Mouse (Mus musculus) bone marrow macrophage, adult 2 months (primary cell): Measurements from ENCODE around the gene Psap. TPM values are rescaled to one million over a fixed set of nuclear protein-coding genes. Genes with fewer than 3 reads are reported as not detected.

ENCODE experiments used
- H3K27ac ChIP-seq: 2 replicates; pipeline ENCODE4 v1.5.1; 2012; ENCODE audit warnings: low read depth, low read length; ENCODE audit not compliant: insufficient read depth
- H3K4me1 ChIP-seq: 2 replicates; pipeline ENCODE4 v1.6.1; 2012; ENCODE audit warnings: low read length; ENCODE audit not compliant: control insufficient read depth, insufficient read depth
- H3K4me3 ChIP-seq: 2 replicates; pipeline ENCODE4 v1.5.1; 2012; ENCODE audit warnings: mild to moderate bottlenecking, low read length, moderate library complexity; ENCODE audit not compliant: insufficient read depth
- CTCF ChIP-seq: IDR thresholded peaks from 2 replicates; pipeline ENCODE4 v1.5.1; 2012; ENCODE audit warnings: low read depth, mild to moderate bottlenecking, low read length, moderate library complexity
- POLR2A ChIP-seq: IDR thresholded peaks from 2 replicates; pipeline ENCODE4 v1.6.1; 2012; ENCODE audit warnings: mild to moderate bottlenecking, low read depth, low read length, borderline replicate concordance
- polyA plus RNA-seq: library from polyadenylated mRNA; stranded (reverse); fragments of >200 nt; gene quantifications from 2 replicates; pipeline ENCODE4 v1.2.4, GENCODE M21; 2012; ENCODE audit not compliant: missing spikeins, insufficient read depth, insufficient read length

The Psap gene
- polyA plus RNA-seq, 1 experiment, result 4,568 TPM

DNA sequence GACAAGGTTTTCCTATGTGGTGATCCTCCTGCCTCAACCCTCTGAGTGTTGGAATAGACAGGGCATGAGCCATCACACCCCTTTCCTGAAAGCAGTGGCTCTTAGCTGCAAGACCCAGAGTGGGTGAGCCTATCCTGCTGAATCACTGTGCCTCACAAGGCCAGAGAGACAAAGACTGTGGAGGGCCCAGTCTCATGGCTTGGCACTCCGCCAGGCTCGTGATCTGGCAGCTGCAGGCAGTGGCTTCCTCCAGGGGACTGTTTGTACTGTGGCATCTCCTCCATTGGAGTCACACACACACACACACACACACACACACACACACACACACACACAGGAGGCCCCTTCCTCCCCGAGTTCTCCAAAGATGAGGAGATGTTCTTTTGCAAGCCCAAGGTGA is 15.0 kb upstream of the Psap start:
- Histone ChIP-seq H3K4me1 (peaks cover 57% of the 10 kb centered on the region), H3K4me3 (no peak overlapping the region), H3K27ac (peak overlapping the region; percentile 97)
- TF ChIP-seq POLR2A (no peak), CTCF (no peak)

DNA sequence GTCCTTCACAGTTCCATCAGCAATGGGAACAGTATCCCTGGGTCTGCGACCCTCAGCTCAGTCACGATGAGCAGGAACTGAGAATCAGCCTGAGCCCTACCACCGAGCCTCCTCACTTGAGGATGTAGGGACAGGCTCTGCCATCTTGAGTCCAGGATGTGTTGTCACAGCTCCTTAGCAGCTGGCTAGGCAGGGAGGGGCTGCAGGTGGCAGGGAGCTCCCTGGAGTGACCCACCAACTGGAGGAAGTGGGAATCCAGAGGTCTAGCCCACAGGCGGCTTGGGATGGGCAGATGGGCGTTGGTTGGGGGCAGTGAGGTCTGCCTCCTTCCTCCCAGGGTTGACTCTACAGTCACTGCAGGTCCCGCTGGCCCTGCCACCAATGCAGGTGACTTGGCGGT is 14.1 kb upstream of the Psap start:
- H3K4me3 ChIP-seq, result no peak overlapping the region
- peak overlapping the region; percentile 85 for H3K27ac ChIP-seq
- TF ChIP-seq POLR2A (no peak), CTCF (no peak)
- H3K4me1 ChIP-seq, result peaks cover 57% of the 10 kb centered on the region

- TF ChIP-seq POLR2A (no peak), CTCF (no peak)
- no peak overlapping the region for H3K4me3 ChIP-seq
- H3K4me1 ChIP-seq, result peaks cover 55% of the 10 kb centered on the region
- H3K27ac ChIP-seq, result no peak overlapping the region
Measured at GRCm38 (mm10) chr10:60265252-60265651, 12.2 kb upstream of the Psap start.

DNA sequence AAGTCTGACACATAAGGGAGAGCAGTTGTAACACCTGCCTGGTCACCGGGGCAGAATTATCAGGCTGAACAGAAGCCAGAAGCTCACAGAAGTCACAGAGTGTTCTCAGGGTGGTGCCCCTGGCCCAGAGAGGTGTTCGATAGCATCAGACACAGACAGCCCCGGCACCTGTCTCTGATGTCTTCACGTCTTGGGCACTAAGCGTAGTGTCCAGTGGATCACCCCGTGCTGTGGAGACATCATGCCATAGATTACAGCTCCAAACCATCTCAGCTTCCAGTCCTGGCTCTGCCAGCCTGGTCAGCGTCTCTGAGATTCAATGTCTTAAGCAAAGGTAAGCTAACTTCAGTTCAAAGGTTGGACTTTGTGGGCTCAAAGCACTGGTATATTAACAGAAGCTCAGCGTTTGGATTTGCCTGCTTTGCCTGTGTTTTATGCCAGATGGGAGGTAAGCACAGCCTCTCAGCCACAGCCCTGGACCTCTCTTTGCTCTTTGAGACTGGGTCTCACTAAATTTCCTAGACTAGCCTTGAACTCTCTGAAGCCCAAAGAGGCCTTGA is 10.5 kb upstream of the Psap start:
- Histone ChIP-seq H3K27ac (no peak overlapping the region), H3K4me1 (peaks cover 49% of the 10 kb centered on the region), H3K4me3 (no peak overlapping the region)
- TF ChIP-seq CTCF, result no peak
- TF ChIP-seq POLR2A, result no peak

DNA sequence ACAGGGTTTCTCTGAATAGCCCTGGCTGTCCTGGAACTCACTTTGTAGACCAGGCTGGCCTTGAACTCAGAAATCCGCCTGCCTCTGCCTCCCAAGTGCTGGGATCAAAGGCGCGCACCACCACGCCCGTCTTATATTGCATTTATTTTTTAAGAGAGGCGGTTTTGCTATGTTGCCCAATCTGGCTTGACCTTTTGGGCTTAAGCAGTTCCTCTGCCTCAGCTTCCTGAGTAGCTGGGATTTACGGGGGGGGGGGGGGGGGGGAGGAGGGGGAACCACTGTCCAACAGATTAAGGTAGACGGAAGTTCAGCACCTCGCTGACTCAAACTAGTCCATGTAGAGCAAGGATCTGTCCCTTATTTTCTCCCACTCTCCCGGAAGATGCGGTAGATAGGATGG is 8.7 kb upstream of the Psap start:
- Histone ChIP-seq H3K27ac (peak overlapping the region; percentile 98), H3K4me1 (peaks cover 48% of the 10 kb centered on the region), H3K4me3 (peak overlapping the region; percentile 31; the same call in 1 of the 2 replicates)
- TF ChIP-seq POLR2A, result no peak
- TF ChIP-seq CTCF, result no peak

DNA sequence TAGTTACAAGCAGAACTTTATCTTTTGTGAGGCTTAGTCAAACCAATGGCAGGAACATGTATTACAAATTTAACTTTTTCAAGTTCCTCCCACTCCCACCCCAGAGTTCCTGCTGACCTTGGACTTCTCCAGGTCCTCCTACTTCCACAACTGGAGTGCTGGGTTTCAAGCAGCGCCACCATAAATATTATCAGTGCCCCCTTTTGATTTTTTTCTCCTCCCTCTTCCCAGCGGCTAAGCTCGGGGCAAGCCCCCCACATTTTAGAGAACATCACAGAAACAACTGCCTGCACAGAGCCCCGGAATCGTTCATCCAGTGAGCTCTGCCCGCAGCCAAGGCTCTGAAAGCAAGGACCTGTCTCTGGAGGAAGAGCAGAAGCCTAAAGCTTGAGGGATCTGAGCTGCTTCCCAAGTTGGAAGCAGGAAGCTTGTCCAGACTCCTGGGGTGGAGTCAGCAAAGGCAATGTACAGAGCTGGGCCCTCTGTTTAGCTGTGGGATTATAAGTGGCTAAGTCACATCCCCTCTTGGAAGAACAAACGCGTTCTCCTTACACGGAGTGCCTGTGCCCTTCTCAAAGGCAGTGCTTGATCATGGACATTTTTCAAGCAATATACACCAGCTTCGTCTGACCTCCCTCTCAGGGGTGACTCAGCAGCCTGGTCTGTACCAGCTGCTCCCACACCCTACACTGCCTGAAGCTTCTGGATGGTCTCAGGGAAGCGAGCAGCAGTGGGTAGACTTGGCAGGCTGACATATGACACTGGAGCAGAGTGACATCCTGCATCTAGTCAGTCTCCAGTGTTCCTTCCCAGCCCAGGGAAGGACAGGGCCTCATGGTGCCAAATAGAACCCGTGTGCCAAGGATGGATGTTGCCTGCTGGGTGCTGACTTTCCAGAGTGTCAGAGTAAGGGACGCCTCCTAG is 8.0 kb upstream of the Psap start:
- Histone ChIP-seq H3K27ac (peak overlapping the region; percentile 98), H3K4me3 (peak overlapping the region; percentile 31), H3K4me1 (peaks cover 50% of the 10 kb centered on the region)
- TF ChIP-seq POLR2A (no peak), CTCF (no peak)

DNA sequence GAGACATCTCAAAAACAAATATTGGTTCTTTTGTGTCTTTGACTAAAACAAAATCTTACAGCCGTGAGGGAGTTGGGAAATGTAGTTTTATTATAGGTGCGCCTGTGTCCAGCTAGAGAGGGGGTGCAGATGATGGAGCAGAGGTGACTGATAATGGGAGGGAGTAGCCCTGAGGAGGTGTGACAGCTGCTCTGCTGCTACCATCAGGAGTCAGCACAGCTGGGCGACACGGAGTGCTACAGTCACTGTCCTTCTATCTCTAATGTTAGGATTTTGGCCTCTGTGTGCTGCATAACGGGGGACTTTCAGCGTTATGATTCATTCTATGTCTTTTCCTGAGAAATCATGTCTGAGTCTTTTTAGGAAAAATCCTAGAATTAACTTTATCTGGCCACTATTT is 6.4 kb upstream of the Psap start:
- Histone ChIP-seq H3K27ac (no peak overlapping the region), H3K4me1 (peaks cover 61% of the 10 kb centered on the region), H3K4me3 (no peak overlapping the region)
- no peak for TF ChIP-seq CTCF
- no peak for TF ChIP-seq POLR2A

DNA sequence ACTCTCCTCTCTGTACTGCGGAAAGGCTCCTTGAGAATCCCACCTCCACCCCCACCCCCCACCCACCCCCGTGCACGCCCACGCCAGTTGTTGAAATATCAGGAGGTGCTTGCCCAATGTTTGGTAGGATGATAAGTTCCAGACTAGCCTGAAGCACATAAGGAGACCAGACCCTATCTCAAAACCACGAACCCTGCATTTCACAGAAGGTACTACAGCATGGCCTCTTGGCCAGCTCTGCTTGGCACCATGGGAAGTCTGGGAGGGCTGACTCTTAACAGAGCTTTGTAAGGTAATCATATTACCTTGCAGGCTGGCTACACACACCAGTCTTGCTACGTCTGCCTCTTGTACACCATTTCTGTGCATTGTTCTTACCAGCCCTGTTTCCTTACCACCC is 5.2 kb upstream of the Psap start:
- H3K27ac ChIP-seq, result peak overlapping the region; percentile 99
- H3K4me3 ChIP-seq, result no peak overlapping the region
- TF ChIP-seq POLR2A, result no peak
- TF ChIP-seq CTCF, result no peak
- peaks cover 72% of the 10 kb centered on the region for H3K4me1 ChIP-seq

GRCm38 (mm10) chr10:60273382-60273781 is 4.0 kb upstream of the Psap start:
- TF ChIP-seq CTCF (no peak), POLR2A (no peak)
- Histone ChIP-seq H3K4me3 (peak overlapping the region; percentile 36), H3K27ac (peak overlapping the region; percentile 99), H3K4me1 (peaks cover 60% of the 10 kb centered on the region)

DNA sequence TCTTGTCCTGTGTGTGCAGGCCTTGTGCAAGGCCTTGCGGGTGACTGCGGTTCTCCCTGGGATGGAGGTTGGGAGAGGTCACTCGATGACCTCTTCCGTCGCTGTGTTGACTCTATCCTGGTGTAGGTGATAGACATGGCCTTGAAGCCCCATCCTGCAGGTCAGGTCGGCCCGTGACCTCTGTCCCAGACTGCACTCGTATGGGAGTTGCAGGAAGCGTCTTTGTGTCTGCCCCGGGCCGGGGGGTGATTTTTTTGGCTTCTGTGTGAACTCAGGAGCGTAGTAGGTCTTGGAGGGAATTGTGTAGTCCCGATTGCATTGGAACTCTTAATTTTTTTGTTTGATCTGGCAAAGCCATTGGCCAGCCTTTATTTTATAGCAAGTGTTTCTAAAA is 576 bp downstream of the Psap start:
- TF ChIP-seq POLR2A (no peak), CTCF (no peak)
- peaks cover 32% of the 10 kb centered on the region for H3K4me1 ChIP-seq
- peak overlapping the region; percentile 98 for H3K27ac ChIP-seq
- peak overlapping the region; percentile 96 for H3K4me3 ChIP-seq

GRCm38 (mm10) chr10:60278786-60279185 is 1.4 kb downstream of the Psap start:
- H3K27ac ChIP-seq, result peak overlapping the region; percentile 98
- TF ChIP-seq POLR2A (no peak), CTCF (no peak)
- H3K4me3 ChIP-seq, result peak overlapping the region; percentile 96
- peaks cover 33% of the 10 kb centered on the region for H3K4me1 ChIP-seq
